Mouse (Mus musculus): Measurements from ENCODE around the gene Zfp600. TPM values are rescaled to one million over a fixed set of nuclear protein-coding genes. Genes with fewer than 3 reads are reported as not detected.
"Not testable (repeated sequence)": the region's sequence is repeated elsewhere in the genome, so short reads cannot be mapped to it uniquely, and the experiment has no call there.

Zfp600 gene
- not detected in 2 replicates for polyA plus RNA-seq (2014; fragmentation: Nextera tagmentation; extraction: Ambion mirVana)

DNA sequence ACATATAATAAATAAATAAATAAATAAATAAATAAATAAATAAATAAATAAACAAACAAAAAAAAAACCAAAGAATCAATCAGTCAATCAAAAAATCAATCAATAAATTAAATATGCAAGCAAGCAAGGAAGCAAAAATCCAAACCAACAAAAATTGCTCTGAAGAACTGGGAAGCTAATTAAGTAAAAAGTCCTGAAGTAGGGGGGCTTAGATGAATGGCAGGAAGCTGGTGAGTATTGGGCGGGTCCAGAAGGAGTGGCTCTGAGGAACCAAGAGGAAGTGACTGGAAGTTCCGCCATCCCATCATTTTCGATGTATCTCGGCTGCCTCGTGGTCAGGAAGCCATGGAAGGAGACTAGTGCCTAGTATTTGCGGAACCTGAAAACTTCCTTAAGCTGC lies at the start of gene Zfp600:
Gene Zfp600, plus strand, starts transcription at position 301 of the 400 bp plus-strand sequence.
- not testable (repeated sequence) for H3K9ac ChIP-seq (replicated peaks; ENCODE audit: low read depth, low read length); H3K27ac ChIP-seq (ENCODE audit: low read length); H3K4me3 ChIP-seq (ENCODE audit: low read depth, low read length); ATAC-seq (ENCODE audit: insufficient number of reproducible peaks, insufficient read depth, low FRiP score, low read depth); H3K4me1 ChIP-seq (ENCODE audit: control insufficient read depth, insufficient read depth, low read length); H3K36me3 ChIP-seq (ENCODE audit: control insufficient read depth, insufficient read depth, low read length); H3K27me3 ChIP-seq (ENCODE audit: control insufficient read depth, insufficient read depth, low read length); H3K4me2 ChIP-seq (replicated peaks; ENCODE audit: low read depth, low read length); H3K9me3 ChIP-seq (ENCODE audit: control insufficient read depth, low read depth, low read length)
- WGBS = no CpG with 5 or more reads among the region's 6 CpGs

DNA sequence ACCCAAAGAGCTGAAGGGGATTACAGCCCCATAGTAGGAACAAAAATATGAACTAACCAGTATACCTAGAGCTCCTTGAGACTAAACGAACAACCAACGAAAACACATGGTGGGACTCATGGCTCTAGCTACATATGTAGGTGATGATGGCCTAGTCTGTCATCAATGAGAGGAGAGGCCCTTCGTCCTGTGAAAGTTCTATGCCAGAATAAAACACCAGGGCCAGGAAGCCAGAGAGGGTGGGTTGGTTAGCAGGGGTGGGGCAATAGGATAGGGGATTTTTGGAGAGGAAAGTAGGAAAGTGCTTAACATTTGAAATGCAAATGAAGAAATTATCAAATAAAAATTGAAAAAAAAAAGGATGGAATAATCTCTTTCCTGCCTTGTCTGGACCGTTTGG lies 6.3 kb downstream of the Zfp600 start:
- not testable (repeated sequence) for H3K36me3 ChIP-seq (ENCODE audit: control insufficient read depth, insufficient read depth, low read length); H3K4me1 ChIP-seq (ENCODE audit: control insufficient read depth, insufficient read depth, low read length); H3K9me3 ChIP-seq (ENCODE audit: control insufficient read depth, low read depth, low read length); H3K27ac ChIP-seq (ENCODE audit: low read length); H3K4me2 ChIP-seq (replicated peaks; ENCODE audit: low read depth, low read length); ATAC-seq (ENCODE audit: insufficient number of reproducible peaks, insufficient read depth, low FRiP score, low read depth); H3K9ac ChIP-seq (replicated peaks; ENCODE audit: low read depth, low read length); H3K4me3 ChIP-seq (ENCODE audit: low read depth, low read length); H3K27me3 ChIP-seq (ENCODE audit: control insufficient read depth, insufficient read depth, low read length)
- WGBS = 86% methylated on average over 2 of the region's 4 CpGs

DNA sequence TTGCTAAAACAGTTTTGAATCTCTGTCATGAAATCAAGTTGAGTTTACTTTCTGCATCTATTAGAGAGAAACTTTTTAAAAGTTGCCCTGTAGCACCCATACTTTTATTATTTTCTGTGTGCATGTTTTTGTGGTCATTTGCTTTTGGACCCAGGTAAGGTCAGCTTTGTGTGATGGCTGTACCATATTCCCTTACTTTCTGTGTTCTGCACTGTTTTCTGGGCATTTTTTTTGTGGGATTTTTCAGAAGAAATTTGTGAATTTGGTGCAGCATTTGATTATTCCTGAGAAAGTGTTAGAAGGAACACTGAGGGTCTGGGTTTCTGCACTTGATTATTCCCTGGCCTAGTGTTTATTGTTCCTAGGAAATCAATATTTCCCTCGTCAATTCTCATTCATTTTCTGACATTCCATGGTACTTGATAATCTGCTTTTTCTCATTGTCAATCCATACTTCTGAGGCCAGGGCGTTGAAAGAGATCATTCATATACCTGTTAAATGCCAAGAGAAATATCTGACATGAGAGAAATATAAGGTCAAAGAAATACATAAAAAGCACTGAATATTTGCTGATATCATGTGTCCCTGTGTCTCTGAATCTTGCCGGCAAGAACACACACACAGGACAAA lies 10.7 kb downstream of the Zfp600 start:
- H3K4me3 ChIP-seq (ENCODE audit: low read depth, low read length); ATAC-seq (ENCODE audit: insufficient number of reproducible peaks, insufficient read depth, low FRiP score, low read depth): not testable (repeated sequence)

DNA sequence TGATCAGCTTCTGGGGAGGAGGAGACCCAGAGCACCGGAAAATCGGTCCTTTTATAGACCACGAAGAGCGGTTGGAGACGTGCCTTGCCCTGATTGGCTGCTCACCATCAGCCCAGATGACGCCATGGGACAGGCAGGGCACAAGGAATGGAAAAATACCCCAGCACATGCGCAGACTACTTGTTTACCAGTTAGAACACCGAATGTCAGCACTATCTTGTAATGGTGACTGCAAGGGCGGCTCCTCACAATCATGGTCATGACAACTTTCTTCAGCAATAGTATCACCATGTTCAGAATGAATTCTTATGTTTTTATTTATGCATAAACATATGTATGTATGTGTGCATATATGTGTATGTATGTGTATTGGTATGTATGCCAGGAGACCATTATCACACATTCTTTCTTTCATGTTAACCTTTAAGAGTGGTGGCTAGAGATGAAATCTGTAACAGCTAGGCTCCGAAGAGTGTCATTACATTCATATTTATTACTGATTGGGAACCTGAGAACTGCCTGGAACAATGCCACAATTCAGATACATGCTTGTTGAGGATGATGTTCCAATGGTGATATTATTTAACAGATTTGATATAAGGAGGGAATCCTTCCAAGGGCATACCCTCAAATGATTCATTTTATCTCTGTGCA lies 11.4 kb downstream of the Zfp600 start:
- peak; percentile 72 for ATAC-seq (ENCODE audit: insufficient number of reproducible peaks, insufficient read depth, low FRiP score, low read depth)

More for the DNA sequence above, 10.7 kb downstream of the Zfp600 start:
- 80% methylated on average over 3 of the region's 3 CpGs for WGBS
- H3K9me3 ChIP-seq (ENCODE audit: control insufficient read depth, low read depth, low read length) = peaks cover 10% of the 10 kb centered on the region; the same call in 1 of the 2 replicates
- H3K27ac ChIP-seq (ENCODE audit: low read length); H3K4me1 ChIP-seq (ENCODE audit: control insufficient read depth, insufficient read depth, low read length); H3K36me3 ChIP-seq (ENCODE audit: control insufficient read depth, insufficient read depth, low read length); H3K9ac ChIP-seq (replicated peaks; ENCODE audit: low read depth, low read length); H3K27me3 ChIP-seq (ENCODE audit: control insufficient read depth, insufficient read depth, low read length); H3K4me2 ChIP-seq (replicated peaks; ENCODE audit: low read depth, low read length): not testable (repeated sequence)

DNA sequence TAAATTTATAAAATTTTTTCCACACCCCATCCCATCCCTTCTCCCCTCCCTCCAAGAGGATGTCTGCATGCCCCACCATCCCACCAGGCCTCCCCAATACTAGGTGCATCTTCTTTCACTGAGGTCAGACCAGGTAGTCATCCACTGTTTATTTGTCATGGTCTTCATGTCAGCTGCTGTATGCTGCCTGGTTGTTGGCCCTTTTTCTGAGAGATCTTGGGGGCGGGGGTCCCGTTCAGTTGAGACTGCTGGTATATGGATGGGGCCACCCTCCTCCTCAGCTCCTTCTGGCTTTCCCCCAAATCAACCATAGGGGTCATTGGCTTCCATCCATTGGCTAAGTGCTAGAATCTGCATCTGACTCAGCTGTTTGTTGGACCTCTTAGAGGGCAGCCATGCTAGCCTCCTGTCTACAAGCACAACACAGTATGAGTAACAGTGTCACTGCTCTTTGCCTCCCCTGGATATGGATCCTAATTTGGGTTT lies 12.1 kb downstream of the Zfp600 start:
- not testable (repeated sequence) for H3K36me3 ChIP-seq (ENCODE audit: control insufficient read depth, insufficient read depth, low read length); H3K4me3 ChIP-seq (ENCODE audit: low read depth, low read length); H3K27ac ChIP-seq (ENCODE audit: low read length); H3K27me3 ChIP-seq (ENCODE audit: control insufficient read depth, insufficient read depth, low read length); H3K4me2 ChIP-seq (replicated peaks; ENCODE audit: low read depth, low read length); H3K9ac ChIP-seq (replicated peaks; ENCODE audit: low read depth, low read length); H3K4me1 ChIP-seq (ENCODE audit: control insufficient read depth, insufficient read depth, low read length)
- H3K9me3 ChIP-seq (ENCODE audit: control insufficient read depth, low read depth, low read length) = peaks cover 11% of the 10 kb centered on the region
- no CpG with 5 or more reads among the region's 2 CpGs for WGBS
- ATAC-seq (ENCODE audit: insufficient number of reproducible peaks, insufficient read depth, low FRiP score, low read depth) = peak; percentile 75

More for the DNA sequence above, 11.4 kb downstream of the Zfp600 start:
- not testable (repeated sequence) for H3K4me2 ChIP-seq (replicated peaks; ENCODE audit: low read depth, low read length); H3K4me1 ChIP-seq (ENCODE audit: control insufficient read depth, insufficient read depth, low read length); H3K4me3 ChIP-seq (ENCODE audit: low read depth, low read length); H3K9ac ChIP-seq (replicated peaks; ENCODE audit: low read depth, low read length); H3K36me3 ChIP-seq (ENCODE audit: control insufficient read depth, insufficient read depth, low read length); H3K27ac ChIP-seq (ENCODE audit: low read length); H3K27me3 ChIP-seq (ENCODE audit: control insufficient read depth, insufficient read depth, low read length)
- WGBS = 81% methylated on average over 10 of the region's 10 CpGs
- H3K9me3 ChIP-seq (ENCODE audit: control insufficient read depth, low read depth, low read length) = peaks cover 10% of the 10 kb centered on the region; the same call in 1 of the 2 replicates

DNA sequence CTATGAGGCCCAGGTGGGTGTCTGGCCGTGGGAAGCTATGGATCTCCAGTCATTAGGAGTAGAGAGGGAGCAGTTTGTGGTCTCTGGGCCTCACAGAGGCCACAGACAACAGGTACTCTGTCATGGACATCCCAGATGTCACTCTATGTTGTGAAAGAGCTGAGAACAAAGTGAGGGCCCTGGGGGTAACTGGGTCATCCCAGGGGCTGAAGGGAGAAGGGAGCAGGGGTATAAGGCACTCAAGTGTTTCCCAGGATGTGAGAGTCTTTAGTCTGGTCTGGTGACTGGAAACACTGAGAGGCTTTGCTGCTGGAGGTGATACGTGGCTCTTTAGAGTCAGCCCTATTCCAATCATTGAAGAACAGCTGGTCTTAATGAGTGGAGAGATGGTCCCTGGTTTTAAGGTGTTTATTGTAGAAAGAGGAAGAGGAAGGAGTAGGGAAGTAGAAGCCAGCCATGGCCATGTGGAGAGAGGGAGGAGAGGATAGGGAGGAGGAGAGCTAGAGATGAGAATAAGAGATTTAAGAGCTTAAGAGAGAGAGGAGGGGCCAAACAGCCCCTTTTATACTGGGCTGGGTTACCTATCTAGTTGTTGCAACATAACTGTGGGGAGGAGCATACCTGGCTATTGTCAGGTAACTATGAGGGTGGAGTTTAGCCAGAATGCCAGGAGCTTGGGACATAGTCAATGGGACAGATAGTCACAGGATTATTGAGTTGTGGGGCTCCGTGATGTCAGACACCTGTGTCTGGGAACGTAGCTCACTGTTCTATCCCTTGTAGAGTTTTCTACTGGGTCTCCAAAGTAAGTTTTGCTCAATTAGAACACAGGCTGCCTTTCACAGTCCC lies 17.0 kb downstream of the Zfp600 start:
- peak; percentile 61; the same call in 1 of the 2 replicates for ATAC-seq (ENCODE audit: insufficient number of reproducible peaks, insufficient read depth, low FRiP score, low read depth)
- H3K36me3 ChIP-seq (ENCODE audit: control insufficient read depth, insufficient read depth, low read length); H3K27ac ChIP-seq (ENCODE audit: low read length); H3K9me3 ChIP-seq (ENCODE audit: control insufficient read depth, low read depth, low read length); H3K4me3 ChIP-seq (ENCODE audit: low read depth, low read length); H3K27me3 ChIP-seq (ENCODE audit: control insufficient read depth, insufficient read depth, low read length); H3K9ac ChIP-seq (replicated peaks; ENCODE audit: low read depth, low read length); H3K4me1 ChIP-seq (ENCODE audit: control insufficient read depth, insufficient read depth, low read length); H3K4me2 ChIP-seq (replicated peaks; ENCODE audit: low read depth, low read length): not testable (repeated sequence)
- WGBS = 60% methylated on average over 3 of the region's 4 CpGs

DNA sequence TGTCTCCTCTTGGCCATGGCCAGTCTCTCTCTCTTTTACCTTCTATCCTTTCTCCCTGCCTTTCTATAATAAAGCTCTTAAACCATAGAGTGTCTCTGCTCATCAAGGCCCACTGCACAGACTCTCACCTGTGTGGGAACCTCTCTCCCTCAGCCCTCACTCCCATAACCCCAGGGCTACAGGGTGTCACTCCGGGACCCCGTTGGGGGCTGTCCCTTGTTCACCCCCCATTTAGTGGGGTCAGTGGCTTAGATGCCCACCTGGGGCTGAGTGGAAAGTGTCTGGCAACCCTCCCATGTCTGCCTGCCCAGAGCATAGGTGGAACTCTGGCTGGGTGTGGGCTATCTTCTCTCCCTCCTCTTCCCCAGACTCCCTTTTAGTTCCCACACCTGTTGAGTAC lies 47.7 kb downstream of the Zfp600 start:
- not testable (repeated sequence) for ATAC-seq (ENCODE audit: insufficient number of reproducible peaks, insufficient read depth, low FRiP score, low read depth); H3K4me3 ChIP-seq (ENCODE audit: low read depth, low read length); H3K9me3 ChIP-seq (ENCODE audit: control insufficient read depth, low read depth, low read length); H3K9ac ChIP-seq (replicated peaks; ENCODE audit: low read depth, low read length); H3K4me1 ChIP-seq (ENCODE audit: control insufficient read depth, insufficient read depth, low read length); H3K27ac ChIP-seq (ENCODE audit: low read length); H3K27me3 ChIP-seq (ENCODE audit: control insufficient read depth, insufficient read depth, low read length); H3K4me2 ChIP-seq (replicated peaks; ENCODE audit: low read depth, low read length); H3K36me3 ChIP-seq (ENCODE audit: control insufficient read depth, insufficient read depth, low read length)
- 80% methylated on average over 2 of the region's 2 CpGs for WGBS
